Mouse (Mus musculus): ENCODE data around the gene Shox2. TPM values are rescaled to one million over a fixed set of nuclear protein-coding genes. Genes with fewer than 3 reads are reported as not detected.
A peak's percentile ranks its signal among the peaks of the same experiment; 100 is the strongest.

Shox2 gene
- polyA plus RNA-seq (2016; fragmentation: Nextera tagmentation; extraction: Ambion mirVana), result 5.1 and 6.3 TPM in 2 replicates

GRCm38 (mm10) chr3:66981706-66982105 is at the start of gene Shox2:
Gene Shox2, minus strand, starts transcription at chr3:66981771.
- ATAC-seq (ENCODE audit: insufficient number of reproducible peaks, low FRiP score), result no peak
- Histone ChIP-seq H3K27ac (ENCODE audit: poor library complexity, severe bottlenecking) (no peak within 1 kb of the TSS), H3K9ac (peak within 1 kb of the TSS; percentile 59), H3K27me3 (replicated peaks) (peaks cover 59% of the 10 kb centered on the region), H3K4me2 (peak within 1 kb of the TSS; percentile 97), H3K4me1 (replicated peaks) (peaks cover 27% of the 10 kb centered on the region), H3K9me3 (replicated peaks) (no peaks in the 10 kb centered on the region), H3K36me3 (no peaks in the 10 kb centered on the region), H3K4me3 (peak within 1 kb of the TSS; percentile 62)
- WGBS, result 0% methylated on average over 14 of the region's 15 CpGs

- peaks cover 36% of the 10 kb centered on the region for H3K36me3 ChIP-seq
- no peak overlapping the region for H3K27ac ChIP-seq (ENCODE audit: poor library complexity, severe bottlenecking)
- H3K4me3 ChIP-seq, result no peak overlapping the region
- H3K27me3 ChIP-seq (replicated peaks), result no peaks in the 10 kb centered on the region
- ATAC-seq (ENCODE audit: insufficient number of reproducible peaks, low FRiP score), result no peak
- H3K9ac ChIP-seq, result no peak overlapping the region
- no peaks in the 10 kb centered on the region for H3K4me1 ChIP-seq (replicated peaks)
- H3K4me2 ChIP-seq, result no peak overlapping the region
- no peaks in the 10 kb centered on the region for H3K9me3 ChIP-seq (replicated peaks)
- 90% methylated on average over 1 of the region's 1 CpGs for WGBS
Observed at GRCm38 (mm10) chr3:66996820-66997219, 15.2 kb upstream of the Shox2 start.

DNA sequence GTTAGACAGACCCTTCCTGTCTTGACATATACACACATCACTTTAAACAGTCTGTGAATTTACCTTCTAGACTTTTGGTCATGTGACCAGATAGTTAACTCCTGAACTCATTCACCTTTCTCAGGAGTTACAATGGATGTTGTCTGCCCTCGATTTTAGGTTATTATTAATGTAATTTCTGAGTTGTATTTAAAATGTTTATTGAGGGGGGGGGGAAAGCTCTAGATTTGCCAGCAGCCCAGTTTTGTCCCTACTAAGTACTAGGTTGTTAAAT is 4.7 kb upstream of the Shox2 start:
- H3K4me2 ChIP-seq, result peak overlapping the region; percentile 73
- H3K9me3 ChIP-seq (replicated peaks), result no peaks in the 10 kb centered on the region
- peaks cover 17% of the 10 kb centered on the region for H3K27me3 ChIP-seq (replicated peaks)
- peak overlapping the region; percentile 85 for H3K4me3 ChIP-seq
- H3K9ac ChIP-seq, result peak overlapping the region; percentile 88
- WGBS, result 11% methylated on average over 1 of the region's 1 CpGs
- no peak for ATAC-seq (ENCODE audit: insufficient number of reproducible peaks, low FRiP score)
- H3K4me1 ChIP-seq (replicated peaks), result peaks cover 17% of the 10 kb centered on the region
- no peak overlapping the region for H3K27ac ChIP-seq (ENCODE audit: poor library complexity, severe bottlenecking)
- no peaks in the 10 kb centered on the region for H3K36me3 ChIP-seq

GRCm38 (mm10) chr3:66985539-66986286 is 4.1 kb upstream of the Shox2 start:
- H3K9ac ChIP-seq, result peak overlapping the region; percentile 88
- H3K4me2 ChIP-seq, result peak overlapping the region; percentile 73
- ATAC-seq (ENCODE audit: insufficient number of reproducible peaks, low FRiP score), result peak; percentile 91
- no peak overlapping the region for H3K27ac ChIP-seq (ENCODE audit: poor library complexity, severe bottlenecking)
- H3K4me3 ChIP-seq, result peak overlapping the region; percentile 85
- no peaks in the 10 kb centered on the region for H3K9me3 ChIP-seq (replicated peaks)
- H3K36me3 ChIP-seq, result no peaks in the 10 kb centered on the region
- peaks cover 20% of the 10 kb centered on the region for H3K4me1 ChIP-seq (replicated peaks)
- WGBS, result under 1% methylated on average over 60 of the region's 60 CpGs
- peaks cover 22% of the 10 kb centered on the region for H3K27me3 ChIP-seq (replicated peaks)

DNA sequence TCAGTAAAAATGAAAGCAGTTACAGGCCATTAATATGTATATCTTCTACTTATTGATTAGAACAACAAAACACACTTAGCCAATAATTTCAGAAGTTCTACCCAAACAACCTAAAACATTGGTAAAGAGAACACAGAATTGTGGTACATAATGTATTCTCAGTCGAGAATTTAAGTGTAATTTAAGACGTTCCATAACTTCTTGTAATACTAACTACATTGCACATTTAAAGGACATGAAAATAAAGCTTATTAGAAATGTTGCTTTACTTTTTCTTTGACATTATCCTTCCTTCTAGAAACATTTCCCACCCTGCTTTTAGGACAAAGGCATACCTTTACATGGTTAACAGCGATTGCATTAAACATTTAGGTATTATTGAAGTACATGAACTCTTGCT is 1.9 kb upstream of the Shox2 start:
- H3K4me1 ChIP-seq (replicated peaks), result peaks cover 27% of the 10 kb centered on the region
- no peaks in the 10 kb centered on the region for H3K36me3 ChIP-seq
- H3K4me2 ChIP-seq, result no peak overlapping the region
- H3K4me3 ChIP-seq, result no peak overlapping the region
- H3K27ac ChIP-seq (ENCODE audit: poor library complexity, severe bottlenecking), result no peak overlapping the region
- H3K27me3 ChIP-seq (replicated peaks), result peaks cover 41% of the 10 kb centered on the region
- H3K9ac ChIP-seq, result no peak overlapping the region
- WGBS, result 20% methylated on average over 3 of the region's 3 CpGs
- no peak for ATAC-seq (ENCODE audit: insufficient number of reproducible peaks, low FRiP score)
- no peaks in the 10 kb centered on the region for H3K9me3 ChIP-seq (replicated peaks)

- H3K27me3 ChIP-seq (replicated peaks), result peaks cover 52% of the 10 kb centered on the region
- no peak overlapping the region for H3K9ac ChIP-seq
- peak overlapping the region; percentile 62 for H3K4me3 ChIP-seq
- no peak overlapping the region for H3K27ac ChIP-seq (ENCODE audit: poor library complexity, severe bottlenecking)
- no peaks in the 10 kb centered on the region for H3K36me3 ChIP-seq
- ATAC-seq (ENCODE audit: insufficient number of reproducible peaks, low FRiP score), result no peak
- H3K4me1 ChIP-seq (replicated peaks), result peaks cover 27% of the 10 kb centered on the region
- H3K4me2 ChIP-seq, result peak overlapping the region; percentile 97
- H3K9me3 ChIP-seq (replicated peaks), result no peaks in the 10 kb centered on the region
- WGBS, result under 1% methylated on average over 29 of the region's 29 CpGs
Observed at GRCm38 (mm10) chr3:66982181-66982911, 775 bp upstream of the Shox2 start.

DNA sequence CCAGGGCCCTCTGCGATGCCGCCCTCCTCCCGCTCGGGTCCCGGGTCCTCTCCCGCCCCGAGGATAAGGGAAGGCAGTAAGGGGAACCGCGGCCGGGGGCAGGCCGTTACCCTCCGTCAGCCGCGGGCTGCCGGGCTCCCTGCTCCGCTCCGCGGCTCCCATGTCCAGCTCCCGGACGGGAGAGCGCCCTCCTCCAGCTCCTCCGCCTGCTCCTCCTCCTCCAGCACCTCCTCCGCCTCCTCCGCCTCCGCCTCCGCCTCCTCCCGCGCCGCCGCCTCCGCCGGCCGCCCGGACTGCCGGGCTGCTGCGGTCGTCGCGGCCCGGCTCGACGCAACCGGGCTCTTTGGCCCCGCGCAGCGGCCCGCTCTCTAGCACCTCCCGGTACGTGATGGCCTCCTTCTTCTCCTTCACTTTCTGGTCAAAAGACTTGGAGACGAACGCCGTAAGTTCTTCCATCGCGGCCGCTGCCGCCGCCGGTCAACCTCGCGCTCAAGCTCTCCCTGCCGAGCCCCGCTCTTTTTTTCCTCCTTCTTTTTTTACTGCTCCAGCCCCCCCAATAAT is 390 bp downstream of the Shox2 start, which contains the start of gene Rsrc1:
Gene Rsrc1 (plus strand): TSS at position 290 of the 561 bp plus-strand sequence.
- no peak within 1 kb of the TSS for H3K27ac ChIP-seq (ENCODE audit: poor library complexity, severe bottlenecking)
- peak within 1 kb of the TSS; percentile 59 for H3K9ac ChIP-seq
- peak; percentile 44; the same call in 1 of the 2 replicates for ATAC-seq (ENCODE audit: insufficient number of reproducible peaks, low FRiP score)
- no peaks in the 10 kb centered on the region for H3K9me3 ChIP-seq (replicated peaks)
- under 1% methylated on average over 54 of the region's 62 CpGs for WGBS
- H3K36me3 ChIP-seq, result no peaks in the 10 kb centered on the region
- H3K4me1 ChIP-seq (replicated peaks), result peaks cover 22% of the 10 kb centered on the region
- peaks cover 61% of the 10 kb centered on the region for H3K27me3 ChIP-seq (replicated peaks)
- H3K4me2 ChIP-seq, result peak within 1 kb of the TSS; percentile 97
- H3K4me3 ChIP-seq, result peak within 1 kb of the TSS; percentile 62

DNA sequence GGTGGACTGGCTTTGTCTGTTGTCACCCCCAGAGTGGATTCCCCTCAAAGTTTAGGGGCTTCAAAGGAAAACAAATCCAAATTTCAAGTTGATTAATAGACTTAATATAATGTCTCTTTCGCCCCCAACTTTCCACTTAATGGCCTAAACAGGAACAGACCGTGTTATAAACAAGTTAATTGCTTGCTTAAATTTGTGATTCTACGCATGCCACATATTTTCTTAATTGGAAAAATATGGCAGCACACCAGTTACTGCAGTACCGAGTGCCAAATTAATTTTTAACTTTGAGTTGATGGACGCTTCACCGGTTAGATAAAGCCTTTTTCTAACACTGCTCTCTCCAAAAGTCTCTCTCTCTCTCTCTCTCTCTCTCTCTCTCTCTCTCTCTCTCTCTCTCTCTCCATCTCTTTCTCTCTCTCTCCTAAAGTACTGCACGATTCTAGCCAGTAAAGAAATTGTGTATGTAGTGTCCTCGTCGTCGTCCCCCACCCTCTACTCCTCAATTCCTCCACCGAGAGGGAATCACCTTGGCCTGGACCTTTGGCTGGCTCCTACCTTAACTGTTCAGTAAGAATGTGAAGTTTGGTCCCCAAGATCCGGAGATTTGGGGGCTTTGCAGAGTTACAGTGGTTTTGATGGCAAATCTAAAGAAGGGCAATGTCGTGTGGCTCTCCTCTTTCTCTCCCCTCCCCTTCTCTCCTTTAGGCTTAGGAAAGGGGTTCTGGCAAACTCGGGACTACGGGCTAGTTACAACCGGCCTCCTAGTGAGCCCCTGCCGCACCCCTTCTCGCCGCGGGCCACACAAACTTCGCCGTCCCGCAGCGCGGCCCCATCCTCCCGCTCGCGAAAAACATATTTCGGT is 1.2 kb downstream of the Shox2 start:
- Histone ChIP-seq H3K27me3 (replicated peaks) (peaks cover 64% of the 10 kb centered on the region), H3K36me3 (no peaks in the 10 kb centered on the region), H3K9me3 (replicated peaks) (no peaks in the 10 kb centered on the region), H3K4me1 (replicated peaks) (peaks cover 22% of the 10 kb centered on the region), H3K4me2 (peak overlapping the region; percentile 97), H3K9ac (peak overlapping the region; percentile 59), H3K27ac (ENCODE audit: poor library complexity, severe bottlenecking) (no peak overlapping the region), H3K4me3 (peak overlapping the region; percentile 62)
- ATAC-seq (ENCODE audit: insufficient number of reproducible peaks, low FRiP score), result no peak
- 3% methylated on average over 29 of the region's 29 CpGs for WGBS

DNA sequence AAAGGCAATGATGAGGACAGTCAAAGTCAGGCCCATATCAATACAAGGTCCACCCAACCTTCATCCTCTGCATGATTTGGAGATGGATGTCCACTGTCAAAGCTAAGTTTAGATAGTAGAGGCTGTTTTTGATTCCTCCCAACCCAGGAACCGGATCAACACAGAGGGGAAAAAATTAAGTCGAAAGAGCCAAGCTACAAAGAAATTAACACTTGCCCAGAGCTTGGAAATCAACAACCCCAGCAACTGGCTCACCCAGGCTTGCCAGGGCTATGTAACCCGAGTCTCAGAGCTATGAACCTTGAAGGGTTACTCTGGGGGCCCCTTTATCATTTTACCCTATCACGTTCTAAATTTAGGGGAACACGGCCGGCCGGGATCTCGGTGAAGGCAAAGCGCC is 2.1 kb downstream of the Shox2 start:
- Histone ChIP-seq H3K27ac (ENCODE audit: poor library complexity, severe bottlenecking) (no peak overlapping the region), H3K4me3 (0 out of 2 replicates have a peak overlapping the region, but pooled peaks have one; percentile 33), H3K4me2 (no peak overlapping the region), H3K4me1 (replicated peaks) (peaks cover 22% of the 10 kb centered on the region), H3K9me3 (replicated peaks) (no peaks in the 10 kb centered on the region), H3K9ac (no peak overlapping the region), H3K36me3 (no peaks in the 10 kb centered on the region), H3K27me3 (replicated peaks) (peaks cover 71% of the 10 kb centered on the region)
- ATAC-seq (ENCODE audit: insufficient number of reproducible peaks, low FRiP score), result no peak
- 2% methylated on average over 9 of the region's 9 CpGs for WGBS

DNA sequence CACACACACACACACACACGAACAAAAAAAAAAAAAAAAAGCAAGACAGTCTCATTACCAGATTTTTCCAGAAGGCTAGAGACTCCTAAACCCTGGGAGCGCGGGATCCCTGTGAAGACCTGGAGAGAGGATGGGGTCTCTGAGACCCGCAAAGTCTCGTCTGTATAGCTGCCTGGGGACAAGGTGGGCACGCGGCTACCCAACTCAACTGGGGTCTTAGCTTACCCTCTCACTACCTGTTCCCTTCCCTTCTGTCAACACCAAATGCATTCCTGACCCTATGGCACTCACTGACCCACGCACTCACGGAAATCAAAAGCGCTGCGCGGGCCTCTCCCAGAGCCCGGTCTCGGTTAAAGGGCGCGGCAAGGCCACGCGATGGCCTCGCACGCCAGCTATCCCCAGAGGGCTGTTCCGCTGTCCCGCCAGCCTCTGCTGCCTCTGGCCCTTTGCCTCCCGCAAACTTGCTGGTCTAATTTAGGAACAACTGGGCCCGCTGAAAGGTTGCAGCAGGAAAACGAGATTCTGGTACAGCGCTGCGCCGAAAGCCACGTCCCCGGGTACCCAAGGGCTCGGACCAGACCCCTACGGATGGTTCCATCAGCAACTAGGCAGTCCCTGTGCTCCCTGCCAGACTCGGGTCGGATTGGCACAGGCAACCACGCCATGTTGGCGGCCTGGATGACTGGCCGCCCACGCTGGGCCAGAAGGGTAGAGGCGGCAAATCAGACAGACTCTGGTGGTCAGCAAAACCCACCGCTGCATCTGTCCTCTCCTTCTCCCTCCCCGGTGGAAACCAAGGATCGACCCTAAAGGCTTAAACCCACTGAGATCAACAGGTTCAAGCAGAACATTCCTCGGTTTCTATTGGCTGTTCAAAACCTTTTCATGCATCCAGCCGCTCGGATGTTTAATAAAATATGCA is 2.9 kb downstream of the Shox2 start:
- Histone ChIP-seq H3K4me3 (peak overlapping the region; percentile 33), H3K27ac (ENCODE audit: poor library complexity, severe bottlenecking) (no peak overlapping the region), H3K27me3 (replicated peaks) (peaks cover 76% of the 10 kb centered on the region), H3K9me3 (replicated peaks) (no peaks in the 10 kb centered on the region), H3K4me1 (replicated peaks) (peaks cover 22% of the 10 kb centered on the region), H3K4me2 (peak overlapping the region; percentile 58), H3K9ac (no peak overlapping the region), H3K36me3 (no peaks in the 10 kb centered on the region)
- WGBS, result under 1% methylated on average over 45 of the region's 45 CpGs
- no peak for ATAC-seq (ENCODE audit: insufficient number of reproducible peaks, low FRiP score)
